Mouse (Mus musculus) heart, postnatal 0 days (tissue): ENCODE results near the gene Cacna1c. TPM values are rescaled to one million over a fixed set of nuclear protein-coding genes. Genes with fewer than 3 reads are reported as not detected.

Experiments
- ATAC-seq: fragments of 200-750 bp; cut with Nextera tagmentation; 2 replicates; pipeline ENCODE4 v1.8.0; 2017; ENCODE audit warnings: low read depth, moderate number of reproducible peaks, moderate library complexity; ENCODE audit not compliant: insufficient read depth
- DNase-seq: peaks from one replicate; pipeline ENCODE4 v3.0.0-alpha.2; 2016; ENCODE audit warnings: low spot score
- H3K27ac ChIP-seq: fragments of 300-500 bp; sonication (generic); 2 replicates; pipeline ENCODE4 v1.5.1; 2014; ENCODE audit warnings: low read depth, mild to moderate bottlenecking
- H3K27me3 ChIP-seq: fragments of 300-500 bp; sonication (generic); 2 replicates; pipeline ENCODE4 v1.6.1; 2014; ENCODE audit warnings: low read length, mixed read lengths; ENCODE audit not compliant: control insufficient read depth, insufficient read depth
- H3K36me3 ChIP-seq: fragments of 300-500 bp; sonication (generic); replicated peaks from 2 replicates; pipeline ENCODE4 v1.6.1; 2014; ENCODE audit warnings: low read length, mixed read lengths; ENCODE audit not compliant: control insufficient read depth, insufficient read depth
- H3K4me1 ChIP-seq: fragments of 300-500 bp; sonication (generic); 2 replicates; pipeline ENCODE4 v1.6.1; 2014; ENCODE audit warnings: antibody characterized with exemption; ENCODE audit not compliant: control insufficient read depth, insufficient read depth
- H3K4me2 ChIP-seq: fragments of 300-500 bp; sonication (generic); 2 replicates; pipeline ENCODE4 v1.6.1; 2014; ENCODE audit warnings: low read depth, mild to moderate bottlenecking, low read length, moderate library complexity
- H3K4me3 ChIP-seq: fragments of 300-500 bp; sonication (generic); 2 replicates; pipeline ENCODE4 v1.5.1; 2014; ENCODE audit warnings: low read depth, low read length
- H3K9ac ChIP-seq: fragments of 300-500 bp; sonication (generic); replicated peaks from 2 replicates; pipeline ENCODE4 v1.6.1; 2014; ENCODE audit warnings: low read depth, low read length, mixed read lengths
- H3K9me3 ChIP-seq: fragments of 300-500 bp; sonication (generic); replicated peaks from 2 replicates; pipeline ENCODE4 v1.6.1; 2016; ENCODE audit warnings: low read length; ENCODE audit not compliant: control insufficient read depth
- CTCF ChIP-seq: IDR thresholded peaks from 2 replicates; pipeline ENCODE4 v1.5.1; 2016; ENCODE audit warnings: antibody characterized with exemption, control low read depth, low read depth
- EP300 ChIP-seq: IDR thresholded peaks from 2 replicates; pipeline ENCODE4 v1.6.1; 2016; ENCODE audit warnings: antibody characterized with exemption, low read depth
- WGBS: fragments of 180-500 bp; shearing (Covaris S2); extraction: QIAGEN DNeasy Blood & Tissue Kit; methylation state at CpG from one replicate; pipeline ENCODE4 v1.1.7; 2014; 5-methylcytosine and 5-hydroxymethylcytosine counted together
- polyA plus RNA-seq: library from polyadenylated mRNA; unstranded; fragments of >200 nt; fragmentation: Nextera tagmentation; extraction: Ambion mirVana; gene quantifications from 2 replicates; pipeline ENCODE4 v1.2.1, GENCODE M21; 2015
- total RNA-seq: library from RNA; depleted of rRNA; stranded (reverse); fragments of >200 nt; gene quantifications from 2 replicates; pipeline ENCODE4 v1.2.3, GENCODE M21; 2014; ENCODE audit warnings: low replicate concordance

The Cacna1c gene
- total and polyA plus RNA-seq, 2 experiments from 2014 or later: 51.3 to 159 TPM

GRCm38 (mm10) chr6:119009526-119009925 lies 186.7 kb downstream of the Cacna1c start:
- Histone ChIP-seq H3K4me3 (no peak overlapping the region), H3K27ac (no peak overlapping the region), H3K9ac (no peak overlapping the region), H3K4me2 (no peak overlapping the region), H3K9me3 (no peaks in the 10 kb centered on the region), H3K36me3 (no peaks in the 10 kb centered on the region; the same call in 1 of the 2 replicates), H3K4me1 (no peaks in the 10 kb centered on the region), H3K27me3 (no peaks in the 10 kb centered on the region)
- 71% methylated on average over 7 of the region's 7 CpGs for WGBS
- ATAC-seq (no peak), DNase-seq (no peak)
- TF ChIP-seq CTCF: no peak
- TF ChIP-seq EP300: no peak

GRCm38 (mm10) chr6:119008638-119009166 lies 187.5 kb downstream of the Cacna1c start:
- Histone ChIP-seq H3K4me3 (no peak overlapping the region), H3K27me3 (no peaks in the 10 kb centered on the region), H3K9ac (no peak overlapping the region), H3K4me1 (no peaks in the 10 kb centered on the region), H3K36me3 (no peaks in the 10 kb centered on the region; the same call in 1 of the 2 replicates), H3K4me2 (no peak overlapping the region), H3K27ac (no peak overlapping the region), H3K9me3 (no peaks in the 10 kb centered on the region)
- 60% methylated on average over 7 of the region's 7 CpGs for WGBS
- TF ChIP-seq CTCF (no peak), EP300 (no peak)
- ATAC-seq (no peak), DNase-seq (no peak)

GRCm38 (mm10) chr6:119004596-119004995 lies 191.6 kb downstream of the Cacna1c start:
- TF ChIP-seq EP300 (no peak), CTCF (no peak)

GRCm38 (mm10) chr6:119001442-119001841 lies 194.8 kb downstream of the Cacna1c start:
- peak; percentile 70 for DNase-seq
- no peaks in the 10 kb centered on the region for H3K27me3 ChIP-seq
- peak overlapping the region; percentile 54 for H3K27ac ChIP-seq
- no peak overlapping the region for H3K4me2 ChIP-seq
- peak; percentile 67 for ATAC-seq
- WGBS: 10% methylated on average over 2 of the region's 2 CpGs
- no peak overlapping the region for H3K9ac ChIP-seq
- H3K4me3 ChIP-seq: no peak overlapping the region
- H3K36me3 ChIP-seq: no peaks in the 10 kb centered on the region; the same call in 1 of the 2 replicates
- no peak for TF ChIP-seq CTCF
- no peak for TF ChIP-seq EP300
- H3K4me1 ChIP-seq: peaks cover 47% of the 10 kb centered on the region
- no peaks in the 10 kb centered on the region for H3K9me3 ChIP-seq

More at GRCm38 (mm10) chr6:119004596-119004995, 191.6 kb downstream of the Cacna1c start:
- peaks cover 36% of the 10 kb centered on the region for H3K4me1 ChIP-seq
- no peak overlapping the region for H3K27ac ChIP-seq
- H3K9me3 ChIP-seq: no peaks in the 10 kb centered on the region
- no peaks in the 10 kb centered on the region for H3K27me3 ChIP-seq
- ATAC-seq: no peak
- WGBS: 79% methylated on average over 5 of the region's 5 CpGs
- H3K4me3 ChIP-seq: no peak overlapping the region
- no peak for DNase-seq
- H3K4me2 ChIP-seq: no peak overlapping the region
- H3K36me3 ChIP-seq: no peaks in the 10 kb centered on the region; the same call in 1 of the 2 replicates
- no peak overlapping the region for H3K9ac ChIP-seq

- no peak for TF ChIP-seq EP300
- TF ChIP-seq CTCF: no peak
- Histone ChIP-seq H3K9me3 (no peaks in the 10 kb centered on the region), H3K9ac (no peak overlapping the region), H3K36me3 (no peaks in the 10 kb centered on the region; the same call in 1 of the 2 replicates), H3K27ac (peak overlapping the region; percentile 54), H3K4me3 (no peak overlapping the region), H3K4me2 (no peak overlapping the region), H3K4me1 (peaks cover 47% of the 10 kb centered on the region), H3K27me3 (no peaks in the 10 kb centered on the region)
- 36% methylated on average over 3 of the region's 3 CpGs for WGBS
- DNase-seq: no peak
- ATAC-seq: no peak
These were observed 196.0 kb downstream of the Cacna1c start for GRCm38 (mm10) chr6:119000255-119000654.
